Mouse (Mus musculus): ENCODE data around the gene Abracl.
A peak's percentile ranks its signal among the peaks of the same experiment; 100 is the strongest.

The Abracl gene

GRCm38 (mm10) chr10:18022741-18023347 is at the start of gene Abracl:
Abracl (minus strand) TSS chr10:18023288.
- peak; percentile 55 to 71 for DNase-seq (ENCODE audit: low spot score in 2 of 2)

- DNase-seq (ENCODE audit: low spot score in 2 of 2): no peak
Measured at GRCm38 (mm10) chr10:18072871-18073270, 49.8 kb upstream of the Abracl start.

GRCm38 (mm10) chr10:18070616-18071015 is 47.5 kb upstream of the Abracl start:
- DNase-seq (ENCODE audit: low spot score in 2 of 2): no peak

GRCm38 (mm10) chr10:18070144-18070543 is 47.1 kb upstream of the Abracl start:
- DNase-seq (ENCODE audit: low spot score in 2 of 2): no peak

- no peak for DNase-seq (ENCODE audit: low spot score in 2 of 2)
Measured at GRCm38 (mm10) chr10:18069576-18069975, 46.5 kb upstream of the Abracl start.

GRCm38 (mm10) chr10:18068880-18069279 is 45.8 kb upstream of the Abracl start:
- DNase-seq (ENCODE audit: low spot score in 2 of 2): no peak

- DNase-seq (ENCODE audit: low spot score in 2 of 2): no peak
Measured at GRCm38 (mm10) chr10:18067761-18068446, 44.8 kb upstream of the Abracl start.

- no peak for DNase-seq (ENCODE audit: low spot score in 2 of 2)
Measured at GRCm38 (mm10) chr10:18066031-18066439, 42.9 kb upstream of the Abracl start.

- DNase-seq (ENCODE audit: low spot score in 2 of 2): no peak
Measured at GRCm38 (mm10) chr10:18064606-18065228, 41.6 kb upstream of the Abracl start.

- no peak for DNase-seq (ENCODE audit: low spot score in 2 of 2)
Measured at GRCm38 (mm10) chr10:18061533-18061932, 38.4 kb upstream of the Abracl start.

GRCm38 (mm10) chr10:18060778-18061177 is 37.7 kb upstream of the Abracl start:
- DNase-seq (ENCODE audit: low spot score in 2 of 2): no peak

GRCm38 (mm10) chr10:18059807-18060206 is 36.7 kb upstream of the Abracl start:
- DNase-seq (ENCODE audit: low spot score in 2 of 2): no peak

- no peak for DNase-seq (ENCODE audit: low spot score in 2 of 2)
Measured at GRCm38 (mm10) chr10:18058681-18059338, 35.7 kb upstream of the Abracl start.

GRCm38 (mm10) chr10:18056391-18056745 is 33.3 kb upstream of the Abracl start:
- no peak for DNase-seq (ENCODE audit: low spot score in 2 of 2)

GRCm38 (mm10) chr10:18055696-18056390 is 32.8 kb upstream of the Abracl start, which contains the start of gene Reps1:
Reps1 (plus strand) TSS chr10:18055861.
- peak in 1 of 2 experiments; percentile 52 for DNase-seq (ENCODE audit: low spot score in 2 of 2)

GRCm38 (mm10) chr10:18055009-18055695 is 32.1 kb upstream of the Abracl start:
- DNase-seq (ENCODE audit: low spot score in 2 of 2): peak; percentile 71 to 73

GRCm38 (mm10) chr10:18047380-18048146 is 24.5 kb upstream of the Abracl start:
- DNase-seq (ENCODE audit: low spot score in 2 of 2): no peak

- no peak for DNase-seq (ENCODE audit: low spot score in 2 of 2)
Measured at GRCm38 (mm10) chr10:18046380-18046779, 23.3 kb upstream of the Abracl start.

- no peak for DNase-seq (ENCODE audit: low spot score in 2 of 2)
Measured at GRCm38 (mm10) chr10:18036849-18037248, 13.8 kb upstream of the Abracl start.

GRCm38 (mm10) chr10:18034408-18034807 is 11.3 kb upstream of the Abracl start:
- DNase-seq (ENCODE audit: low spot score in 2 of 2): no peak
